Mouse (Mus musculus): ENCODE data around the gene Serpina1b. TPM values are rescaled to one million over a fixed set of nuclear protein-coding genes. Genes with fewer than 3 reads are reported as not detected.
"Not testable (repeated sequence)": the region's sequence is repeated elsewhere in the genome, so short reads cannot be mapped to it uniquely, and the experiment has no call there.

The Serpina1b gene
- 1.1 and 1.4 TPM in 2 replicates for polyA plus RNA-seq (2015; fragmentation: Nextera tagmentation; extraction: Ambion mirVana)

GRCm38 (mm10) chr12:103830273-103830672 lies at the start of gene Serpina1b:
Gene Serpina1b, minus strand, starts transcription at chr12:103830373.
- not testable (repeated sequence) for H3K27me3 ChIP-seq (ENCODE audit: control insufficient read depth, insufficient read depth, low read length); H3K27ac ChIP-seq (ENCODE audit: low read length); H3K9me3 ChIP-seq (replicated peaks; ENCODE audit: control insufficient read depth, low read length); H3K36me3 ChIP-seq (ENCODE audit: control insufficient read depth, insufficient read depth); H3K4me3 ChIP-seq (ENCODE audit: low read length); H3K4me1 ChIP-seq (ENCODE audit: control insufficient read depth, insufficient read depth, low read length); H3K4me2 ChIP-seq (ENCODE audit: low read depth, low read length); H3K9ac ChIP-seq (ENCODE audit: low read length); ATAC-seq (replicated peaks; ENCODE audit: extremely low read depth, insufficient read depth, low FRiP score)
- WGBS, result 53% methylated on average over 4 of the region's 4 CpGs

- H3K36me3 ChIP-seq (ENCODE audit: control insufficient read depth, insufficient read depth); H3K27me3 ChIP-seq (ENCODE audit: control insufficient read depth, insufficient read depth, low read length); H3K9ac ChIP-seq (ENCODE audit: low read length); H3K27ac ChIP-seq (ENCODE audit: low read length); H3K4me3 ChIP-seq (ENCODE audit: low read length); H3K4me2 ChIP-seq (ENCODE audit: low read depth, low read length); H3K9me3 ChIP-seq (replicated peaks; ENCODE audit: control insufficient read depth, low read length); H3K4me1 ChIP-seq (ENCODE audit: control insufficient read depth, insufficient read depth, low read length); ATAC-seq (replicated peaks; ENCODE audit: extremely low read depth, insufficient read depth, low FRiP score): not testable (repeated sequence)
- WGBS, result 66% methylated on average over 1 of the region's 1 CpGs
Measured at GRCm38 (mm10) chr12:103866873-103867272, 36.7 kb upstream of the Serpina1b start.

- H3K27me3 ChIP-seq (ENCODE audit: control insufficient read depth, insufficient read depth, low read length); H3K4me3 ChIP-seq (ENCODE audit: low read length); H3K9ac ChIP-seq (ENCODE audit: low read length); H3K4me2 ChIP-seq (ENCODE audit: low read depth, low read length); H3K9me3 ChIP-seq (replicated peaks; ENCODE audit: control insufficient read depth, low read length); H3K4me1 ChIP-seq (ENCODE audit: control insufficient read depth, insufficient read depth, low read length); H3K36me3 ChIP-seq (ENCODE audit: control insufficient read depth, insufficient read depth); ATAC-seq (replicated peaks; ENCODE audit: extremely low read depth, insufficient read depth, low FRiP score); H3K27ac ChIP-seq (ENCODE audit: low read length): not testable (repeated sequence)
- 70% methylated on average over 9 of the region's 9 CpGs for whole genome bisulfite sequencing
Measured at GRCm38 (mm10) chr12:103863101-103863974, 33.2 kb upstream of the Serpina1b start, which contains the start of gene Serpina1a. Gene Serpina1a, minus strand, starts transcription at chr12:103863562.

GRCm38 (mm10) chr12:103860976-103861375 lies 30.8 kb upstream of the Serpina1b start:
- H3K27ac ChIP-seq (ENCODE audit: low read length), result no peak overlapping the region
- no peak overlapping the region for H3K9ac ChIP-seq (ENCODE audit: low read length)
- no peaks in the 10 kb centered on the region for H3K36me3 ChIP-seq (ENCODE audit: control insufficient read depth, insufficient read depth)
- H3K4me2 ChIP-seq (ENCODE audit: low read depth, low read length), result no peak overlapping the region
- ATAC-seq (replicated peaks; ENCODE audit: extremely low read depth, insufficient read depth, low FRiP score), result no peak
- no peaks in the 10 kb centered on the region for H3K9me3 ChIP-seq (replicated peaks; ENCODE audit: control insufficient read depth, low read length)
- WGBS, result 49% methylated on average over 3 of the region's 3 CpGs
- no peaks in the 10 kb centered on the region for H3K4me1 ChIP-seq (ENCODE audit: control insufficient read depth, insufficient read depth, low read length)
- H3K4me3 ChIP-seq (ENCODE audit: low read length), result no peak overlapping the region
- H3K27me3 ChIP-seq (ENCODE audit: control insufficient read depth, insufficient read depth, low read length), result no peaks in the 10 kb centered on the region

GRCm38 (mm10) chr12:103860571-103860970 lies 30.4 kb upstream of the Serpina1b start:
- 60% methylated on average over 3 of the region's 4 CpGs for WGBS
- not testable (repeated sequence) for H3K36me3 ChIP-seq (ENCODE audit: control insufficient read depth, insufficient read depth); H3K4me1 ChIP-seq (ENCODE audit: control insufficient read depth, insufficient read depth, low read length); ATAC-seq (replicated peaks; ENCODE audit: extremely low read depth, insufficient read depth, low FRiP score); H3K27me3 ChIP-seq (ENCODE audit: control insufficient read depth, insufficient read depth, low read length); H3K9me3 ChIP-seq (replicated peaks; ENCODE audit: control insufficient read depth, low read length); H3K4me3 ChIP-seq (ENCODE audit: low read length); H3K9ac ChIP-seq (ENCODE audit: low read length); H3K27ac ChIP-seq (ENCODE audit: low read length); H3K4me2 ChIP-seq (ENCODE audit: low read depth, low read length)

GRCm38 (mm10) chr12:103859584-103859983 lies 29.4 kb upstream of the Serpina1b start:
- not testable (repeated sequence) for H3K4me3 ChIP-seq (ENCODE audit: low read length)

GRCm38 (mm10) chr12:103853032-103853431 lies 22.9 kb upstream of the Serpina1b start:
- H3K27me3 ChIP-seq (ENCODE audit: control insufficient read depth, insufficient read depth, low read length); H3K27ac ChIP-seq (ENCODE audit: low read length); H3K4me1 ChIP-seq (ENCODE audit: control insufficient read depth, insufficient read depth, low read length); H3K9ac ChIP-seq (ENCODE audit: low read length); H3K9me3 ChIP-seq (replicated peaks; ENCODE audit: control insufficient read depth, low read length); ATAC-seq (replicated peaks; ENCODE audit: extremely low read depth, insufficient read depth, low FRiP score); H3K4me2 ChIP-seq (ENCODE audit: low read depth, low read length); H3K4me3 ChIP-seq (ENCODE audit: low read length); H3K36me3 ChIP-seq (ENCODE audit: control insufficient read depth, insufficient read depth): not testable (repeated sequence)
- WGBS, result 70% methylated on average over 2 of the region's 2 CpGs

More at GRCm38 (mm10) chr12:103859584-103859983, 29.4 kb upstream of the Serpina1b start:
- not testable (repeated sequence) for H3K9me3 ChIP-seq (replicated peaks; ENCODE audit: control insufficient read depth, low read length); H3K4me1 ChIP-seq (ENCODE audit: control insufficient read depth, insufficient read depth, low read length); H3K27ac ChIP-seq (ENCODE audit: low read length); H3K9ac ChIP-seq (ENCODE audit: low read length); ATAC-seq (replicated peaks; ENCODE audit: extremely low read depth, insufficient read depth, low FRiP score); H3K4me2 ChIP-seq (ENCODE audit: low read depth, low read length); H3K27me3 ChIP-seq (ENCODE audit: control insufficient read depth, insufficient read depth, low read length); H3K36me3 ChIP-seq (ENCODE audit: control insufficient read depth, insufficient read depth)
- WGBS, result 55% methylated on average over 3 of the region's 3 CpGs

- not testable (repeated sequence) for H3K4me2 ChIP-seq (ENCODE audit: low read depth, low read length); H3K27ac ChIP-seq (ENCODE audit: low read length); H3K27me3 ChIP-seq (ENCODE audit: control insufficient read depth, insufficient read depth, low read length); H3K9me3 ChIP-seq (replicated peaks; ENCODE audit: control insufficient read depth, low read length); H3K4me1 ChIP-seq (ENCODE audit: control insufficient read depth, insufficient read depth, low read length); ATAC-seq (replicated peaks; ENCODE audit: extremely low read depth, insufficient read depth, low FRiP score); H3K36me3 ChIP-seq (ENCODE audit: control insufficient read depth, insufficient read depth); H3K9ac ChIP-seq (ENCODE audit: low read length); H3K4me3 ChIP-seq (ENCODE audit: low read length)
- WGBS, result 79% methylated on average over 6 of the region's 6 CpGs
Measured at GRCm38 (mm10) chr12:103827661-103828372, 2.4 kb downstream of the Serpina1b start.

GRCm38 (mm10) chr12:103823826-103824225 lies 6.3 kb downstream of the Serpina1b start:
- H3K27me3 ChIP-seq (ENCODE audit: control insufficient read depth, insufficient read depth, low read length); ATAC-seq (replicated peaks; ENCODE audit: extremely low read depth, insufficient read depth, low FRiP score); H3K9me3 ChIP-seq (replicated peaks; ENCODE audit: control insufficient read depth, low read length); H3K9ac ChIP-seq (ENCODE audit: low read length); H3K4me2 ChIP-seq (ENCODE audit: low read depth, low read length); H3K27ac ChIP-seq (ENCODE audit: low read length); H3K36me3 ChIP-seq (ENCODE audit: control insufficient read depth, insufficient read depth); H3K4me3 ChIP-seq (ENCODE audit: low read length); H3K4me1 ChIP-seq (ENCODE audit: control insufficient read depth, insufficient read depth, low read length): not testable (repeated sequence)
- 69% methylated on average over 5 of the region's 5 CpGs for WGBS

Measured in heart, embryonic 16.5 days (tissue).